Mouse (Mus musculus) CH12.LX (cell line): ENCODE data around the gene Abca1.

Experiments used
- BHLHE40 ChIP-seq: IDR thresholded peaks from 2 replicates; pipeline ENCODE4 v1.6.1; 2011; ENCODE audit warnings: mild to moderate bottlenecking, low read depth, low read length, improper control_type of control experiment
- CHD1 ChIP-seq: IDR thresholded peaks from 2 replicates; pipeline ENCODE4 v1.6.1; 2012; ENCODE audit warnings: low read depth, low read length, improper control_type of control experiment, inconsistent platforms
- CHD2 ChIP-seq: IDR thresholded peaks from 2 replicates; pipeline ENCODE4 v1.6.1; 2011; ENCODE audit warnings: low read length, improper control_type of control experiment
- CTCF ChIP-seq, 2 experiments: IDR thresholded peaks in 1 of 2; conservative IDR thresholded peaks in 1 of 2; 2 replicates each; pipeline ENCODE4 v1.5.1; 2011 to 2012; ENCODE audit warnings: low read depth in 2 of 2, low read length in 2 of 2, improper control_type of control experiment in 1 of 2, inconsistent platforms in 1 of 2, mild to moderate bottlenecking in 1 of 2, moderate library complexity in 1 of 2
- E2F4 ChIP-seq: IDR thresholded peaks from 2 replicates; pipeline ENCODE4 v1.6.1; 2011; ENCODE audit warnings: low read depth, low read length, improper control_type of control experiment; ENCODE audit not compliant: insufficient replicate concordance
- EP300 ChIP-seq: IDR thresholded peaks from 2 replicates; pipeline ENCODE4 v1.6.1; 2011; ENCODE audit warnings: low read length, improper control_type of control experiment
- MAFK ChIP-seq: IDR thresholded peaks from 2 replicates; pipeline ENCODE4 v1.6.1; 2011; ENCODE audit warnings: low read length, improper control_type of control experiment; ENCODE audit not compliant: insufficient replicate concordance
- MYC ChIP-seq: IDR thresholded peaks from 2 replicates; pipeline ENCODE4 v1.6.1; 2011; ENCODE audit warnings: low read depth, mild to moderate bottlenecking, improper control_type of control experiment, low read length
- POLR2A ChIP-seq: IDR thresholded peaks from 2 replicates; pipeline ENCODE4 v1.6.1; 2011; ENCODE audit warnings: low read depth, mild to moderate bottlenecking, improper control_type of control experiment, low read length
- SIN3A ChIP-seq: IDR thresholded peaks from 2 replicates; pipeline ENCODE4 v1.6.1; 2012; ENCODE audit warnings: low read length, improper control_type of control experiment, inconsistent platforms
- UBTF ChIP-seq: IDR thresholded peaks from 2 replicates; pipeline ENCODE4 v1.6.1; 2012; ENCODE audit warnings: low read depth, mild to moderate bottlenecking, inconsistent platforms, low read length, improper control_type of control experiment, moderate library complexity
- USF2 ChIP-seq: conservative IDR thresholded peaks from 2 replicates; pipeline ENCODE4 v1.6.1; 2011; ENCODE audit warnings: low read depth, low read length, improper control_type of control experiment
- ZNF384 ChIP-seq: IDR thresholded peaks from 2 replicates; pipeline ENCODE4 v1.6.1; 2012; ENCODE audit warnings: low read depth, low read length, improper control_type of control experiment, inconsistent platforms

GRCm38 (mm10) chr4:53111919-53112355 is 47.8 kb downstream of the Abca1 start:
- TF ChIP-seq UBTF (no peak), CHD1 (no peak), POLR2A (no peak), ZNF384 (no peak), CTCF (conservative IDR thresholded peaks at IDR 0.05 in 1 of 2, IDR thresholded peaks at IDR 0.05 in 1 of 2; ENCODE audit: low read depth in 2 of 2, low read length in 2 of 2) (no peak), EP300 (no peak), SIN3A (no peak), MYC (no peak), BHLHE40 (no peak), MAFK (no peak), CHD2 (no peak), E2F4 (no peak), USF2 (no peak)
